Mouse (Mus musculus): Measurements from ENCODE around the gene Cep350. TPM values are rescaled to one million over a fixed set of nuclear protein-coding genes. Genes with fewer than 3 reads are reported as not detected.
A peak's percentile ranks its signal among the peaks of the same experiment; 100 is the strongest.

The Cep350 gene
- polyA plus RNA-seq (2015; fragmentation: Nextera tagmentation; extraction: Ambion mirVana): 9.4 and 11.2 TPM in 2 replicates

DNA sequence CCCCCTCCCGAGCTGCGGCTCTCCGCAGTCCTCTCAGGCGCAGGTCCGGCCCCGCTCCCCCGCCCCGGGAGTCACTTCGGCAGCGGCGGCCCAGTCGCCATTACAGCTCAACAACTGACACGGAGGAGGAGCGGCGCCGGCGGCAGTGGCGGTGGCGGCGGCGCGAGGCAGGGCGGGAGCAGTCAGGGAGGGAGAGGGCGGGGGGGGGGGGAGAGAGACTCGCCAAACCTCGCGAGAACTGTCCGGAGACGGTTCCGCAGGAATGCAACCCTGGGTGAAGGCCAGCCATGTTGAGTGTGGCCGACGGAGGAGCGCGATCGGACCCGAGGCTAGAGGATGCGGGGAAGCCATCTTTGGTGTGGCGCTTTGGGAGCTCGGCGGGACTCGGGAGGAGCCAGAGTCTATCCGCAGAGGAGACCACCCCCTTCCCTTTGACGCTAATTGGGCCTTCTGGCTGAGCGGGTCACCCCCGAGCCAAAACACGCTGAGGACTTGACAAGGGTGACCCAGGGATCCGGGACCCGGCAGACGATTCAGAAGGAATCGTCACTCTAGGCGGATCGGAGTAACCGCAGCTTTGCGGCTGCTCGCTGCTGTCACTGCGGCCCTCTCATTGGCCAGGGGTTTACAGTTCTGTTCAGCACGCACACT lies at the start of gene Cep350:
Gene Cep350, minus strand, starts transcription at position 188 of the 651 bp plus-strand sequence.
- ATAC-seq (ENCODE audit: low FRiP score, low read depth): peak; percentile 99
- under 1% methylated on average over 46 of the region's 57 CpGs for WGBS
- peak within 1 kb of the TSS; percentile 97 for H3K27ac ChIP-seq (replicated peaks)

DNA sequence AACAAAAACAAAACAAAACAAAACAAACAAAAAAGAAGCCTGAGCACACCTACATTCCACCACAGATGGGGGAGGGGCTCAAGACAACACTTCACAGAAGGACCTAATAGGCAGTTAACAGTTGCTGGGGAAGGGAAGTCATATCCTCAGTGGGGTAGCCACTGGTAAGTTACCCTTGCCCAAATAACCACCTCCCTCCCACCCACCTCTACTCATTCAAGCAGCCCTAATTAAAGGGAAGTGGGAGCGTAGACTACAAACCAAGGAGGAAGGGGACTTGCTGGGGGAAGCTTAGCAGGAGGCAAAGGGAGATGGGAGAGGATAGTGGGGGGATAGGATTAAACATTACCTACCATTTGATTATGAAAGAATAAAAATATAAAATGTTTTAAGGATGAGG lies 47.3 kb upstream of the Cep350 start:
- no peak overlapping the region for H3K4me2 ChIP-seq
- no peaks in the 10 kb centered on the region for H3K27me3 ChIP-seq
- no peak overlapping the region for H3K27ac ChIP-seq (replicated peaks)
- 100% methylated on average over 1 of the region's 1 CpGs for WGBS
- no peak overlapping the region for H3K9ac ChIP-seq
- no peak for ATAC-seq (ENCODE audit: low FRiP score, low read depth)
- no peaks in the 10 kb centered on the region for H3K4me1 ChIP-seq (replicated peaks)
- no peaks in the 10 kb centered on the region for H3K9me3 ChIP-seq
- peaks cover 41% of the 10 kb centered on the region for H3K36me3 ChIP-seq
- H3K4me3 ChIP-seq: no peak overlapping the region

More for the DNA sequence above, at the start of gene Cep350:
- no peaks in the 10 kb centered on the region for H3K27me3 ChIP-seq
- no peaks in the 10 kb centered on the region for H3K9me3 ChIP-seq
- peak within 1 kb of the TSS; percentile 100 for H3K4me3 ChIP-seq
- no peaks in the 10 kb centered on the region for H3K36me3 ChIP-seq
- peaks cover 25% of the 10 kb centered on the region for H3K4me1 ChIP-seq (replicated peaks)
- peak within 1 kb of the TSS; percentile 99 for H3K9ac ChIP-seq
- peak within 1 kb of the TSS; percentile 59 for H3K4me2 ChIP-seq

DNA sequence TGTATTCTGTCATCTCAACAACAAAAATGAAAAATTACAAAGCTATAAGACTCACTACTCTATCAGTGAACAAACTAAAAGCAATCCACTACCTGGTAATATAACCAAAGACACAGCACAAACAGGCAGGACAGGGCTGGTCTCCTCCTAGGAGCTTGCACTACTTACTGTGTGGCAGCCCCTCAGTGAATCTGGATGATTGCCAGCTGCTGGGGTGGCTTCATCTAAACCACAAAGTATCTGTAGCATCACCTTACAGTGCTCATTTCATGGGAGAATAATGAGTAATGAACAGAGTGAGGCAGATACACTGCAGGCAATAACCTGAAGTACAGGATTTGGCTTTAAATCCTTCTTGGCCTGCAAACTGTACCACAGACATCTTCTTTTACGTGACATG lies 46.7 kb upstream of the Cep350 start:
- Histone ChIP-seq H3K9ac (no peak overlapping the region), H3K4me3 (no peak overlapping the region), H3K4me2 (no peak overlapping the region), H3K27ac (replicated peaks) (no peak overlapping the region), H3K36me3 (peaks cover 44% of the 10 kb centered on the region), H3K4me1 (replicated peaks) (no peaks in the 10 kb centered on the region), H3K27me3 (no peaks in the 10 kb centered on the region), H3K9me3 (no peaks in the 10 kb centered on the region)
- 96% methylated on average over 1 of the region's 1 CpGs for WGBS
- ATAC-seq (ENCODE audit: low FRiP score, low read depth): no peak

DNA sequence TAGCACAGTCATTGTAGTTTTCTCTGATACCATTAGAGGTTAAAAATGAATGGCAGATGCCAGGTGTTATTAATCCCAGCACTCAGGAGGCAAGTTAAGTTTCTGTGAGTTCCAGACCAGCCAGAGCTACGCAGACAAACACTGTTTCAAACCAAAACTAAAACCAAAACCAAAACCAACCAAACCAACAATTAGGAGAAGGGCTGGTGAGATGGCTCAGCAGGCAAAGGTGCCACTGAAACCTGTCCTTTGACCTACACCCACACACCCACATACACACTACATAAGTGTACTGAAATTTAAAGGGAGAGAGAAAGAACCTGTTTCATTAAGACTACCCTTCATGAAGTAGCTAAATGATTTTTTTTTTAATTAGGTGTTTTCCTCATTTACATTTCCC lies 35.9 kb upstream of the Cep350 start:
- Histone ChIP-seq H3K4me1 (replicated peaks) (no peaks in the 10 kb centered on the region), H3K36me3 (peaks cover 44% of the 10 kb centered on the region), H3K27me3 (no peaks in the 10 kb centered on the region), H3K4me2 (no peak overlapping the region), H3K27ac (replicated peaks) (no peak overlapping the region), H3K9ac (no peak overlapping the region), H3K4me3 (no peak overlapping the region), H3K9me3 (no peaks in the 10 kb centered on the region)
- WGBS: 97% methylated on average over 1 of the region's 1 CpGs
- no peak for ATAC-seq (ENCODE audit: low FRiP score, low read depth)

DNA sequence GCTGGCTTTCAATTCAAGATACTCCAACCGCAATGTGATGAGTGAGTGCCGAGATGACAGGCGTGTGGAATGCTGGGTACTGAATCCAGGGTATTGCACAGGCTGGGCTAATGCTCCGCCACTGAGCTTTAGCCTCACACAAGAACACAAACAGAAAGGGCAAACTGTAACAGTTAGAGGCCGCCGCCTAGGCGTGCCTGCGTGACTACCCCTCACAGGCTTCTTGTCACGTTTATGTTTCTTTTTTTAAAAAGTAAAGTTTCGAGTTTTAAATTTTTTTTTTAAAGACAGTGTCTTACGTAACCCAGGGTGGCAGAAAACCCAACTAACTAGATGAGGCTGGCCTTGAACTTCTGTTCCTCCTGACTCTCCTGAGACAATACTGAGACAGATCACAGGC lies 32.9 kb upstream of the Cep350 start:
- Histone ChIP-seq H3K9me3 (no peaks in the 10 kb centered on the region), H3K4me2 (no peak overlapping the region), H3K27me3 (no peaks in the 10 kb centered on the region), H3K27ac (replicated peaks) (no peak overlapping the region), H3K9ac (no peak overlapping the region), H3K36me3 (peaks cover 26% of the 10 kb centered on the region), H3K4me3 (no peak overlapping the region), H3K4me1 (replicated peaks) (no peaks in the 10 kb centered on the region)
- 93% methylated on average over 11 of the region's 11 CpGs for WGBS
- ATAC-seq (ENCODE audit: low FRiP score, low read depth): no peak

DNA sequence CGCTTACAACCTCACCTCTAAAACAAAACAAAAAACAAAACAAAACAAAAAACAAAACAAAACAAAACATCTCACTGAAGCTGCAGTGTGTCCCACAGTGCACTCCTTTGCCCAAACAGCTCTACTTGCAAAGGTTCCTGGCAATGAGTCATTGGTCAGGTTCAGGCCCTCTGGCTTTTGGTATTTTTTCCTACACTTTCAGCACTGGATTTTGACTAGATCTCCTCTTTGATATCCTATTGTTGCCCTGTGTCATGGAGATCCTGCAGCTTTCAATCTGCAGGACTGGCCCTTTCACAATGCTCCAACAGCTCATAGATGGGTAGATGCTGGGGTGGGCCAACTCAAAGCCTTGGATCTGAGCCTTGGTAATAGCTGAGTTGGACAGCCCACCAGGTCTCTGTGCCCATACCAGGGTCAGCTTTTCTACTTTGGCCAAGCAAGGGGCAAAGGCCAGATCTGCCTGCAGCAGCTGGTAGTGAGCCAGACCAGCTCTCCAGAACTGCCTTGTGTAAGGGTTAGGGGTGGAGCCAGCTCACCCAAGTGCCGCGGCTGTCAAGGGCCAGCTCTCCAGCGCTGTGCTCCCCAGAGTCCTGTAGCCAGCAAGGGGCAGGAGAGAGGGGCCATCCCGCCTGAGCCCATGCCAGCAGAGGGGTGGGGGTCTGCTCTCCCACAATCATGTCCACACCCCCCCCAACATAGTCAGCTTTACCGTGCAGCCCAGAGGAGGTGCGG lies 30.3 kb upstream of the Cep350 start:
- H3K36me3 ChIP-seq: peaks cover 15% of the 10 kb centered on the region
- no peaks in the 10 kb centered on the region for H3K4me1 ChIP-seq (replicated peaks)
- no peaks in the 10 kb centered on the region for H3K27me3 ChIP-seq
- peak; percentile 27; the same call in 1 of the 2 replicates for ATAC-seq (ENCODE audit: low FRiP score, low read depth)
- H3K9me3 ChIP-seq: no peaks in the 10 kb centered on the region
- no peak overlapping the region for H3K4me2 ChIP-seq
- H3K4me3 ChIP-seq: no peak overlapping the region
- H3K27ac ChIP-seq (replicated peaks): no peak overlapping the region
- no peak overlapping the region for H3K9ac ChIP-seq
- 82% methylated on average over 7 of the region's 7 CpGs for WGBS

DNA sequence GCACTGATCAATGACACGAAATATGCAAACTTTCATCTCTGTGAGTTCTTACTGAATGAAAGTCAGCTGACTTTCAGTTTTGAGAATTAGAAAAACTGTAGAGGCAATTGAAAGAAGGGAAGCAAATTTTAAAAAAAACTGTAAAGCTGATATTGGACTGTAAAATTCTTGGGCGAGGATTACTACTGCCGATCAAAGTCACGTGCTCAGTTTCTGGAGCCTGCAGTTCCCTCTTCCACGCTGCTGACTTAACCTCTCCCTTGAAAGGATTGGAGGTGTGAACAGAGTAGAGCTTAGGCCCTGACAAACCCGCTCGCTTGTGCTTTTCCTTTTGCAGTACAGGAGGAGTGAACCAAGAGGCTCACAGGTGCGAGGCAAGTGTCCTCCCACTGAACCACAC lies 29.3 kb upstream of the Cep350 start:
- Histone ChIP-seq H3K9ac (no peak overlapping the region), H3K4me2 (no peak overlapping the region), H3K27me3 (no peaks in the 10 kb centered on the region), H3K9me3 (no peaks in the 10 kb centered on the region), H3K4me3 (no peak overlapping the region), H3K4me1 (replicated peaks) (no peaks in the 10 kb centered on the region), H3K36me3 (peaks cover 9% of the 10 kb centered on the region), H3K27ac (replicated peaks) (no peak overlapping the region)
- ATAC-seq (ENCODE audit: low FRiP score, low read depth): no peak
- WGBS: 94% methylated on average over 8 of the region's 8 CpGs

DNA sequence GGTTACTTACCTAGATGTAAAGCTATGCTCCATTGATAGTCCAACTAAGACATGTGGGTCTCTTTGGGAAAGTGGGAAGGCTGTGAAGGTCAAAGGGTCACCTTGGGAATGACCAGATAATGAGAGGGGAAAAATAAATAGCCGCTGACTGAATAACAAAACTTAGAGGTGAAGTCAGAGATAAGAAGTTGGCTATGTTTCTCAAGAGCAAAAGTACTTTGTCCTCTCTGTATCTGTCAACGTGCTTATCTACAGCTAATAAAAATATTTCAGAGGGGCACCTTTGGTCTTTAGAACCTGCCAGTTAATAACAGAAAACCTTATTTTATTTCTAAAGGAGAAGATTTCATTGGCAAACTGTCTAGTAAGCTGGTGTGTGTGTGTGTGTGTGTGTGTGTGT lies 22.6 kb upstream of the Cep350 start:
- H3K27ac ChIP-seq (replicated peaks): no peak overlapping the region
- H3K9me3 ChIP-seq: no peaks in the 10 kb centered on the region
- no peak overlapping the region for H3K4me3 ChIP-seq
- no peaks in the 10 kb centered on the region for H3K4me1 ChIP-seq (replicated peaks)
- no peak for ATAC-seq (ENCODE audit: low FRiP score, low read depth)
- H3K4me2 ChIP-seq: no peak overlapping the region
- no peaks in the 10 kb centered on the region for H3K36me3 ChIP-seq
- no peaks in the 10 kb centered on the region for H3K27me3 ChIP-seq
- WGBS: 88% methylated on average over 2 of the region's 2 CpGs
- no peak overlapping the region for H3K9ac ChIP-seq

DNA sequence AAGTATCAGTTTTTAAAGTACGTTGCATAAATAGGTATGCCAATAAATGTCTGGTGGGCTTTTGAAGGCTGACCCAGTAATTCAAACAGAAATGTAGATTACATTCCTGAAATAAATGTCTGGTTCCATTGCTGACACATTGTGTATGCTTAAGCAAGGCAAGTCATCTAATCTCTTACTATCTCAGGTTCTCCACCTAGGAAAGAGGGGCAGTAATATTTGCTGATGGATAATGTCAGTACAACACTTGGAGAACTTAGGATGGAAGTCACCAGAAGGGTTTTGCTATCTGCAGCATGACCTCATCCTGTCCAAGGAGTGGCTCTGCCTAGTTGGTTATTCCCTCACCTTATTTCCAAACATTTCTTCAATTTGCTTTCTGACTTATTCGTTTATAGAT lies 21.5 kb upstream of the Cep350 start:
- WGBS: 90% methylated on average over 2 of the region's 2 CpGs
- Histone ChIP-seq H3K36me3 (no peaks in the 10 kb centered on the region), H3K9me3 (no peaks in the 10 kb centered on the region), H3K4me1 (replicated peaks) (no peaks in the 10 kb centered on the region), H3K4me2 (no peak overlapping the region), H3K27me3 (no peaks in the 10 kb centered on the region), H3K27ac (replicated peaks) (no peak overlapping the region), H3K9ac (no peak overlapping the region), H3K4me3 (no peak overlapping the region)
- no peak for ATAC-seq (ENCODE audit: low FRiP score, low read depth)

DNA sequence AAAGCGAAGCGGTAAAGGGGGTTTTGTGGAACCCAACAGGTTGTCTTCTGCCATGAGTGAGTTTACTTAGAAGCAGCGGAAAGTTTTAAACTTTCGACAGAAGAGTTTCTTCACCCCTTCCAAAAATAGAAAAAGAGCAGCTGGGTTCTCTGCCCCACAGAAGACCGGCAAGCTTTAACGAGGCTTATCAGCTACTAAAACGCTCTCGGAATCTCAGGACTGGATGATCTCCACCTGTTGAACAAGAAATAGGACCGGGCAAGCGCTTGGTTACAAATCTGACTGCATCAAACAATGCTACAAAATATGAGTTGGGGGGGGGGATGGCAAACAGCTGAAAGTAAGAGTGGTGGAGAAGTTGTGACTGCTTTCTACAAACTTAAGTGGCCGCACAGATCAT lies 17.3 kb upstream of the Cep350 start:
- Histone ChIP-seq H3K27me3 (no peaks in the 10 kb centered on the region), H3K27ac (replicated peaks) (no peak overlapping the region), H3K4me3 (no peak overlapping the region), H3K4me2 (no peak overlapping the region), H3K4me1 (replicated peaks) (no peaks in the 10 kb centered on the region), H3K9ac (no peak overlapping the region), H3K36me3 (no peaks in the 10 kb centered on the region), H3K9me3 (no peaks in the 10 kb centered on the region)
- no peak for ATAC-seq (ENCODE audit: low FRiP score, low read depth)
- 88% methylated on average over 11 of the region's 11 CpGs for WGBS

DNA sequence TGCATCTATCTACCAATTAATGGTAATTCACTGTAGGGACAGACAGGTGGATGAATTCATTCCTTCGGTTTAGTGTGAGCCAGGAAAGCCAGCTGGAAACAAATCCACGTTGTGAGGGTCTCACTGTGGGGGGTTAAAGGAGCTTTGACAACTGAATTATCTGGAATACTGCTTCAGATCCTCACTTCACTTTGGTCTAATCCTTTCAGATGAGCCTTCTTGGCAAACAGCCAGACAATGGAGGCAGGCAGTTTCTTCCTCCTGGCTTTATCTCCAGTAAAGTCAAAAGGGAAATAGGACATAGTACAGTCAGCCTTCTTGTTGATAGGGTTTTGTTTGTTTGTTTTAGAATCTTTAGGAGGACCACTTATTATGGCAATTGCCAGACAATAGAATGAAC lies 16.3 kb upstream of the Cep350 start:
- no peaks in the 10 kb centered on the region for H3K27me3 ChIP-seq
- no peak overlapping the region for H3K4me3 ChIP-seq
- no peak overlapping the region for H3K27ac ChIP-seq (replicated peaks)
- H3K9me3 ChIP-seq: no peaks in the 10 kb centered on the region
- H3K36me3 ChIP-seq: no peaks in the 10 kb centered on the region
- H3K4me2 ChIP-seq: no peak overlapping the region
- no peak overlapping the region for H3K9ac ChIP-seq
- WGBS: 7% methylated on average over 2 of the region's 2 CpGs
- no peaks in the 10 kb centered on the region for H3K4me1 ChIP-seq (replicated peaks)
- ATAC-seq (ENCODE audit: low FRiP score, low read depth): no peak

DNA sequence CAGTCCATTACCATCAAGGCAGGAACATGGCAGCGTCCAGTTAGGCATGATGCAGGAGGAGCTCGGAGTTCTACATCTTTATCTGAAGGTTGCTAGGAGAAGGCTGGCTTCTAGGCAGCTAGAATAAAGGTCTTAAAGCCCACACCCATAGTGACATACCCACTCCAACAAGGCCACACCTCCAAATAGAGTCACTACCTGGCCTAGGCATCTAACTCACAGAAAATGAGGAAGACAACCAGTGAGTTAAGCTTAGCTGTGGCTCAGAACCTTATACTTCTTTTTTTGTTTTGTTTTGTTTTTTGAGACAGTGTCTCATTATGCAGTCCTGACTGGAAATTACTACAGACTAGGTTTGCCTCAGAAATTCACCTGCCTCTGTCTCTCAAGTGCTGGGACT lies 14.6 kb upstream of the Cep350 start:
- Histone ChIP-seq H3K9me3 (no peaks in the 10 kb centered on the region), H3K4me2 (no peak overlapping the region), H3K27me3 (no peaks in the 10 kb centered on the region), H3K4me3 (no peak overlapping the region), H3K4me1 (replicated peaks) (no peaks in the 10 kb centered on the region), H3K9ac (no peak overlapping the region), H3K27ac (replicated peaks) (no peak overlapping the region), H3K36me3 (no peaks in the 10 kb centered on the region)
- ATAC-seq (ENCODE audit: low FRiP score, low read depth): no peak
- 90% methylated on average over 2 of the region's 2 CpGs for WGBS

Measured in hindbrain, embryonic 15.5 days (tissue).